Mouse (Mus musculus) forelimb bud, embryonic 11.5 days (tissue): ENCODE results near the gene Efl1.

ENCODE experiments used
- DNase-seq: peaks from one replicate; pipeline ENCODE4 v3.0.0-alpha.2; 2012; ENCODE audit warnings: low read depth, low spot score

The Efl1 gene

GRCm38 (mm10) chr7:82648353-82649080 is at the start of gene Efl1, which contains the start of gene Saxo2:
TSS of gene Efl1 (plus strand) at chr7:82648614.
TSS of gene Saxo2 (minus strand) at chr7:82648528.
- peak; percentile 92 for DNase-seq

GRCm38 (mm10) chr7:82602008-82602407 is 46.4 kb upstream of the Efl1 start:
- DNase-seq, result no peak

DNA sequence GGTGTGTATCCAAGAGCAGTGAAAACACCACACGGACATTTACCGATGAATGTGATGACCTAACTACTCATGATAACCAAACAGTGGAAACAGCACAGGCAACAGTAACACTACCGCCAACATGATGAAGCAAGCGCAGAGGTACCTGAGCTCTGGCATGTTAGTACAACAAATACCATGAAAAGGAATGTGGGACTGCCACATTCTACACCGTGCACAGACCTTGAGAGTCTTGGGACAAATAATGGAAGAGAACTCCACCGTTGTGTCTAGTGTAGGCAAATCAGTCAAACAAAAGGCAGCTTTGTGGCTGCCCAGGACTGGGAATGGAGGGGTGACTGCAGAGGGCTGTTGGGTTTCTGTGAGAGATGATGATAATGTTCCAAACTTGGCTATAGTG is 43.0 kb upstream of the Efl1 start:
- DNase-seq, result no peak

- DNase-seq, result no peak
These were observed 38.8 kb upstream of the Efl1 start for GRCm38 (mm10) chr7:82609629-82610028.

GRCm38 (mm10) chr7:82625342-82625741 is 23.1 kb upstream of the Efl1 start:
- DNase-seq, result peak; percentile 59

DNA sequence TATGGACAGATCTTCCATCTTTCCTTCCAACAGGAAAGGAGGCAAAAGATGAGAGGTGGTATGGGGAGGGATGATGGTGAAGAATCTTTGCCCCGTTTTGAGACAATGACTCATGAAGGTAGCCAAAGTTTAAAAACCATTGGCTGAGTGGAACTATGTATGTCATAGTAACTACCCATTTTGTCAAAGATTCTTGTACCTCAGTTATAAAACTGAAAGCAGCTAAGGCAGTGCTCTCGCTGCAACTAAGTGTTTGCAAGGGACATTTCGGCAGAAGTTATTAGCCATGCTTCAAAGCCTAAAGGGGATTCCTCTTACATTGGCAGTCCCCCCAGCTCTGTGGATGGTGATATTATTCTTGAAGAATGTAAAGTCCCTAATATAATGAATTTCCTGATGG is 1.2 kb upstream of the Efl1 start:
- DNase-seq, result no peak

DNA sequence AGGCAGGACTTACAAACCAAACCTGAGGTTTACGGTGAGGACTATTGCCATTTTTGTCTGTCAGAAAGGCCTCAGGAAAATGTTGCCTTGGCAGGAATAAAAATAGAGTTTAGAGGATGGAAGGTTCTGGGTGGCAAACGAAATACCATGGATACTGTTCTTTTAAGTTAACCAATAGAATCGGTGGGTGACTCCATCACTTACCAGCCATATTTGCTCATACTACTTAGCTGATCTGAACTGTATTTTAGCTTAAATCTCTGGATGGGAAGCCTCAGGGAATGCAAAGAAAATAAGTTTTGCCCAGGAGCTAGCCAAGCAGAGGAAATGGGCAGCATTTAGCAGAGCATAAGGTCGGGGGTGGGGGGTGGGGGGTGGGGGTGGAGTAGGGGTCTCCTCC is 505 bp upstream of the Efl1 start:
- no peak for DNase-seq

DNA sequence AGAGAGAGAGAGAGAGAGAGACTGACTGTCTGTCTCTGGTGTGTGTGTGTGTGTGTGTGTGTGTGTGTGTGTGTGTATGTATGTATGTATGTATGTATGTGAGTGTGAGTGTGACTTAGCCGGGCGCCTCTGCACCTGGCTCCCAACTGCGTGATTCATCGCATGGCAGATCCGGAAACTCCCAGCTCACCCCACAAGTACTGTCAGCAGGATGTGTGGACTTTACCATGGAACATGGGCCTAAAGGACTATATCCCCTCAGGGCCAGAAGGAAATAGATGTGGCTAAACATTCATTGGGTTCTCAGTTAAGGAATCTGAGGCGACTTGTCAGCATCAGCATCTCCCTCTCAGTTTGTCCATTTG is 649 bp downstream of the Efl1 start:
- no peak for DNase-seq

DNA sequence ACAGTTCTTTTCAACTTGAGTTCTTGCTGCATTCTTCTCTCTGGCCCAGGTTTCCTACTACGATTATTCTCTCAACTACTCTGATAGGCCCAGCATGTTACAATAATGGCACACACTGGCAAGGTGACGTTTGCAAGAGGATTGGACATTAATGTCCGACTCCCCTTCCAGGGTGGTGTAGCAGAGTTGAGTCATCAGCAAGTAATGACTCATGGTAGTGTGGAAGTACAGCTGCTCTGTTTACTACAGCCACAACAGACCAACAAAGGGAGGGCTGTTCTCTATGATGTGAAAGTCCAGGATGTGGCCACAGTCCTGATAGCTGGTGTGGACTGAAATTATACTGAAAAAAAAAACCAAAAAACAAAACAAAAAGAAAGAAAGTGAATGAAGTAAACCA is 16.2 kb downstream of the Efl1 start:
- DNase-seq, result no peak

DNA sequence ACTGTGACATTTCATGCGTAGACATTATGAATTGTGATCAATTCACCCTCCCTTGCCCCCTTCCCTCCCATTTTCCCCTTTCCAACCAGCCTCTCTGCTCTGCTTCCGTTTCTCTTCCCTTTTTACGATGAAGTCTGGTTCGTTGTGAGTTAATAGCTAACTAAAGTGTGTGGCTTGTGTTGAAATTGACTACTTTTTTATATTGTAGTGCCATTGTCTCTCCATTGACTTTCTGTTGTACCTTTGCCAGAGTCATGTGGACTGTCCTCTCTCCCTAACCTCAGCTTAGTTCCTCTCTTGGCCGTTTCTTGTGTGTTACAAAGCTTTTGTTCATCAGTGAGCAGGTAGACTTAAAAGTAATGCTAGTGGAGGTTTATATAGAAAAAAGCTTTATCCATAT is 27.6 kb downstream of the Efl1 start:
- DNase-seq, result no peak

GRCm38 (mm10) chr7:82676834-82677233 is 28.4 kb downstream of the Efl1 start:
- peak; percentile 44 for DNase-seq

DNA sequence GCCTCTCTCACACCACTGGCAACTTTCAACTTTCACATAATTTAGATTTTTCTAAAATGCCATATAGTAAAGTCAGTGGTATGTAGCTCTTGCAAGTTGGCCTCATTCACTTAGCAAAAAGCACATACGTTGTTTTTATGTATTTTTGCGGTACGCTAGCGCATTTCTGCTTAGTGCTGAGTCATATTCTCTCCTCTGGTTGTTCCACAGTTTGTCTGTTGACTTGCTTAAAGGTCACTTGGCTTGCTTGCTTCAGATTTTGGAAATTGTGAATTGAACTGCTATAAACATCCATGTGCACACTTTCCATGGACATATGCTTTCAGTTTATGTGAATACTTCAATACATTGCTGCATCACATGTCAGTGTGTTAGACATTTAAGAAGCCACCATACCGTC is 31.5 kb downstream of the Efl1 start:
- no peak for DNase-seq

- DNase-seq, result no peak
These were observed 40.3 kb downstream of the Efl1 start for GRCm38 (mm10) chr7:82688736-82689135.

- no peak for DNase-seq
These were observed 42.8 kb downstream of the Efl1 start for GRCm38 (mm10) chr7:82691021-82691738.

DNA sequence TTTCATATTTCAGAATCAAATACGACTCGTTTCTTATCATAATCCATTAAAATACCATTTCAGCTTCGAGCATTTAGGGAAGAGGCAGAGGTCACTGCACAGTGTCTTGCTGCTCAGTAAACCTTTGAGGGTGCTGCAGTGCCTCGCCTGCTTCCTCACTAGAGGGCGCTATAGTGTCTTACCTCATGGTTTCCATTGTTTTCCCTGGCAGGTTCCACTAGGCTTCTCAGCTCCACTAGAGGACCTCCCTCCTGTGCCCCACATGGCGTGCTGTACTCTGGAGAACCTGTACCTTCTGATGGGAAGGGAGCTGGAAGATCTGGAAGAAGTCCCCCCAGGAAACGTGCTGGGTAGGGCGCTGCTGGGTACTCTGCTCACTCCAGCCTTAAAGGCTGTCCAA is 49.3 kb downstream of the Efl1 start:
- no peak for DNase-seq

- no peak for DNase-seq
These were observed 50.6 kb downstream of the Efl1 start for GRCm38 (mm10) chr7:82698968-82699367.

GRCm38 (mm10) chr7:82702384-82703343 is 54.2 kb downstream of the Efl1 start:
- DNase-seq, result peak; percentile 77

DNA sequence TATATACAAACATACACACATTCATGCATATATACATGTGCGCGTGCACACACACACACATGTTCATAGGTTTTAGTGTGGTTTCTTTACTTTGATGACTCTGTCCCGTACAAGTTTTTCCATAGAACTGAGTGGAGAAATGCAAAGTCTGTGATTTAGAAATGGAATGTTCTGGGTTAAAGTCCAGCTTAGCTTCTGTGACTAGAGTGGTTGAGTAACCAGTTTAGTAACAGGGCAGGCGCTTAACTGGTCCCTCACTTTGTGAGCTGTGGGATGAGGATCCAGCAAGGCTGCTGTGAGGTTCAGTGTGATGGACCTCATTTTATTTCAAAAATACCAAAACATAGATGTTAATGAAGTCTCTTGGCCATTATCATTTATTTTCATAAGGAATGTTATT is 60.8 kb downstream of the Efl1 start:
- no peak for DNase-seq

GRCm38 (mm10) chr7:82715210-82715911 is 66.9 kb downstream of the Efl1 start:
- DNase-seq, result peak; percentile 92

DNA sequence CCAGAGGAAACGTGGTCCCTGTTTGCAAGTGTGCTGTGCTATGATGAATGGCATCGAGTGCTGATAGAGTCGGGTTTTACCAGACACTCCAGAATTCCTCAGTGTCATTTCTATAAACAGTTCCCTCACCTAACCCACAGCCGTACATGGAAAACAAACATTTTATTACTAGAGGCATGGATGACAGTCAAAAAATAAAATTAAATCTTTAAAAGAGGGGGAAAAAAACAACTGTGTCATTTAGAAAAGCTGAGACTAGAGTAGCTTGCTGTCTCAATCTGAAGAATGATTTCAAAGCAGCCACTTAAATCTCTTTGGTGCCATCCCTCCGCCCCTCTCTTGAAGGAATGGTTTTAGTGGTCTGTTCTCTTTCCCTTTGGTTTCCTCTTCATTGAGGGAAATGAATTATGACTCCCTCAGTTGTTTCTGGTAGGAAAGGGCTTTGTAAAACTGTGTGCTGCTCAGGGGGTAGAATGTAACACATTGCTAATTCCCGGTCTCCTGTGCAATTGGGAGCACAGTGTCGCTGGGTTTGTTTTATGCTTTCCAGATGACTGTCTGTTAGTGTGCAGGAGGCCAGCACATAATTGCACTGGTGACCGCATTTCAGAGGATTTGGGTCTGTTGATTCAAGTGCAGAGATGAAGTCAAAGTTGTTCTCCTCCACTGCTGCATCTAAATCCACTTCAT is 67.6 kb downstream of the Efl1 start:
- DNase-seq, result peak; percentile 84

- DNase-seq, result no peak
These were observed 70.9 kb downstream of the Efl1 start for GRCm38 (mm10) chr7:82719285-82719684.
